Mouse (Mus musculus) cerebellum, adult 9-10 months (tissue): Measurements from ENCODE around the gene Ints13.

Experiments
- DNase-seq: peaks from one replicate; pipeline ENCODE4 v3.0.0; 2022

Gene Ints13

GRCm38 (mm10) chr6:146538661-146539060, 39.0 kb downstream of the Ints13 start:
- DNase-seq: no peak

- DNase-seq: no peak
These were observed 39.6 kb downstream of the Ints13 start for GRCm38 (mm10) chr6:146538071-146538470.

- DNase-seq: no peak
These were observed 40.5 kb downstream of the Ints13 start for GRCm38 (mm10) chr6:146537111-146537510.

GRCm38 (mm10) chr6:146535501-146535900, 42.1 kb downstream of the Ints13 start:
- no peak for DNase-seq

- DNase-seq: no peak
These were observed 44.5 kb downstream of the Ints13 start for GRCm38 (mm10) chr6:146533146-146533545.

- no peak for DNase-seq
These were observed 46.9 kb downstream of the Ints13 start for GRCm38 (mm10) chr6:146530769-146531168.

- DNase-seq: no peak
These were observed 47.3 kb downstream of the Ints13 start for GRCm38 (mm10) chr6:146530363-146530762.

- DNase-seq: no peak
These were observed 50.1 kb downstream of the Ints13 start for GRCm38 (mm10) chr6:146527537-146527936.

- DNase-seq: no peak
These were observed 52.1 kb downstream of the Ints13 start for GRCm38 (mm10) chr6:146525500-146525899.

GRCm38 (mm10) chr6:146521456-146522245, 56.0 kb downstream of the Ints13 start:
- no peak for DNase-seq

- DNase-seq: no peak
These were observed 58.6 kb downstream of the Ints13 start for GRCm38 (mm10) chr6:146519019-146519418.

GRCm38 (mm10) chr6:146515936-146516335, 61.7 kb downstream of the Ints13 start:
- no peak for DNase-seq

- DNase-seq: no peak
These were observed 63.1 kb downstream of the Ints13 start for GRCm38 (mm10) chr6:146514531-146514948.

GRCm38 (mm10) chr6:146513899-146514298, 63.7 kb downstream of the Ints13 start:
- no peak for DNase-seq

- no peak for DNase-seq
These were observed 64.3 kb downstream of the Ints13 start for GRCm38 (mm10) chr6:146513384-146513783.

GRCm38 (mm10) chr6:146511511-146511910, 66.1 kb downstream of the Ints13 start:
- DNase-seq: no peak

- no peak for DNase-seq
These were observed 67.7 kb downstream of the Ints13 start for GRCm38 (mm10) chr6:146509891-146510290.

- DNase-seq: no peak
These were observed 73.2 kb downstream of the Ints13 start for GRCm38 (mm10) chr6:146504459-146504858.

GRCm38 (mm10) chr6:146502856-146503255, 74.8 kb downstream of the Ints13 start:
- no peak for DNase-seq

- DNase-seq: peak; percentile 60
These were observed 75.5 kb downstream of the Ints13 start, which contains the start of gene Itpr2 for GRCm38 (mm10) chr6:146501866-146502804. Gene Itpr2 (minus strand): TSS chr6:146502223.

- peak; percentile 33 for DNase-seq
These were observed 76.2 kb downstream of the Ints13 start for GRCm38 (mm10) chr6:146501316-146501865.

GRCm38 (mm10) chr6:146500771-146501170, 76.9 kb downstream of the Ints13 start:
- DNase-seq: no peak

- no peak for DNase-seq
These were observed 77.4 kb downstream of the Ints13 start for GRCm38 (mm10) chr6:146500206-146500605.
